Mouse (Mus musculus) liver, embryonic 14.5 days (tissue): ENCODE measurements around the gene Lcn11.

Experiments used
- CTCF ChIP-seq: IDR thresholded peaks from 2 replicates; pipeline ENCODE4 v1.5.1; 2016; ENCODE audit warnings: antibody characterized with exemption, low read depth, control low read depth
- EP300 ChIP-seq: IDR thresholded peaks from 2 replicates; pipeline ENCODE4 v1.6.1; 2016; ENCODE audit warnings: antibody characterized with exemption, low read depth

- TF ChIP-seq CTCF (no peak), EP300 (no peak)
Measured at GRCm38 (mm10) chr2:25774640-25775039, 2.2 kb upstream of the Lcn11 start.
